Mouse (Mus musculus): ENCODE measurements around the gene Pxt1. TPM values are rescaled to one million over a fixed set of nuclear protein-coding genes. Genes with fewer than 3 reads are reported as not detected.
A peak's percentile ranks its signal among the peaks of the same experiment; 100 is the strongest.

The Pxt1 gene
- total and polyA plus RNA-seq, 3 experiments = 0.14 to 0.52 TPM; not detected in 1

- DNase-seq = peak in 1 of 2 experiments; percentile 31
- H3K9ac ChIP-seq (ENCODE audit: low read depth, low read length) = no peak overlapping the region
- peaks cover 10% of the 10 kb centered on the region for H3K4me1 ChIP-seq (ENCODE audit: control insufficient read depth, insufficient read depth, low read length)
- H3K79me2 ChIP-seq (replicated peaks; ENCODE audit: control insufficient read depth, insufficient read depth, low read length) = no peaks in the 10 kb centered on the region
- no peak overlapping the region for H3K4me3 ChIP-seq
- 53% methylated on average over 9 of the region's 9 CpGs for WGBS
- no peaks in the 10 kb centered on the region for H3K27me3 ChIP-seq (ENCODE audit: control insufficient read depth, insufficient read depth, low read length)
- intact Hi-C loops (cut with DNase I) = loop anchor here (5.0 kb wide), 3 partner anchors 126 to 236 kb away; partner anchors contain the start of genes Brpf3, Mapk14 and Slc26a8
- no peak for TF ChIP-seq POLR2A (IDR thresholded peaks at IDR 0.05; ENCODE audit: insufficient read depth, low read depth, low read length)
- TF ChIP-seq EP300 (IDR thresholded peaks at IDR 0.05; ENCODE audit: insufficient read depth, low read depth, low read length) = 0 out of 2 replicates have a peak, but pooled peaks have one; percentile 47
- H3K27ac ChIP-seq = no peak overlapping the region
- no peaks in the 10 kb centered on the region for H3K36me3 ChIP-seq (ENCODE audit: control insufficient read depth, insufficient read depth, low read length)
These were observed 15.6 kb downstream of the Pxt1 start for GRCm38 (mm10) chr17:28928004-28928403.

GRCm38 (mm10) chr17:28926866-28927635, 16.6 kb downstream of the Pxt1 start:
- H3K9ac ChIP-seq (ENCODE audit: low read depth, low read length) = no peak overlapping the region
- no peak overlapping the region for H3K4me3 ChIP-seq
- H3K79me2 ChIP-seq (replicated peaks; ENCODE audit: control insufficient read depth, insufficient read depth, low read length) = no peaks in the 10 kb centered on the region
- H3K4me1 ChIP-seq (ENCODE audit: control insufficient read depth, insufficient read depth, low read length) = peaks cover 10% of the 10 kb centered on the region
- no peak for TF ChIP-seq POLR2A (IDR thresholded peaks at IDR 0.05; ENCODE audit: insufficient read depth, low read depth, low read length)
- no peak for TF ChIP-seq EP300 (IDR thresholded peaks at IDR 0.05; ENCODE audit: insufficient read depth, low read depth, low read length)
- peak; percentile 98 for TF ChIP-seq CTCF (IDR thresholded peaks at IDR 0.05)
- no peak overlapping the region for H3K27ac ChIP-seq
- H3K27me3 ChIP-seq (ENCODE audit: control insufficient read depth, insufficient read depth, low read length) = no peaks in the 10 kb centered on the region
- DNase-seq = peak; percentile 41 to 70
- intact Hi-C loops (cut with DNase I) = loop anchor here (1.0 to 5.0 kb wide), 6 partner anchors 22 to 235 kb away; partner anchors contain the start of genes Brpf3, Mapk14 and Slc26a8
- no peaks in the 10 kb centered on the region for H3K36me3 ChIP-seq (ENCODE audit: control insufficient read depth, insufficient read depth, low read length)
- 41% methylated on average over 15 of the region's 15 CpGs for WGBS

GRCm38 (mm10) chr17:28926380-28926779, 17.3 kb downstream of the Pxt1 start:
- H3K4me3 ChIP-seq = no peak overlapping the region
- DNase-seq = peak; percentile 74 to 85
- H3K79me2 ChIP-seq (replicated peaks; ENCODE audit: control insufficient read depth, insufficient read depth, low read length) = no peaks in the 10 kb centered on the region
- WGBS = 6% methylated on average over 13 of the region's 13 CpGs
- no peak overlapping the region for H3K27ac ChIP-seq
- H3K27me3 ChIP-seq (ENCODE audit: control insufficient read depth, insufficient read depth, low read length) = no peaks in the 10 kb centered on the region
- intact Hi-C loops (cut with DNase I) = loop anchor here (1.0 to 5.0 kb wide), 6 partner anchors 22 to 234 kb away; partner anchors contain the start of genes Brpf3, Mapk14 and Slc26a8
- H3K36me3 ChIP-seq (ENCODE audit: control insufficient read depth, insufficient read depth, low read length) = no peaks in the 10 kb centered on the region
- peak; percentile 78; the same call in 1 of the 2 replicates for TF ChIP-seq EP300 (IDR thresholded peaks at IDR 0.05; ENCODE audit: insufficient read depth, low read depth, low read length)
- no peak; the same call in 1 of the 2 replicates for TF ChIP-seq CTCF (IDR thresholded peaks at IDR 0.05)
- peaks cover 10% of the 10 kb centered on the region for H3K4me1 ChIP-seq (ENCODE audit: control insufficient read depth, insufficient read depth, low read length)
- no peak overlapping the region for H3K9ac ChIP-seq (ENCODE audit: low read depth, low read length)

GRCm38 (mm10) chr17:28924957-28925595, 18.6 kb downstream of the Pxt1 start:
- Histone ChIP-seq H3K27ac (no peak overlapping the region), H3K9ac (ENCODE audit: low read depth, low read length) (no peak overlapping the region), H3K4me3 (no peak overlapping the region), H3K27me3 (ENCODE audit: control insufficient read depth, insufficient read depth, low read length) (no peaks in the 10 kb centered on the region), H3K79me2 (replicated peaks; ENCODE audit: control insufficient read depth, insufficient read depth, low read length) (no peaks in the 10 kb centered on the region), H3K4me1 (ENCODE audit: control insufficient read depth, insufficient read depth, low read length) (peaks cover 4% of the 10 kb centered on the region), H3K36me3 (ENCODE audit: control insufficient read depth, insufficient read depth, low read length) (no peaks in the 10 kb centered on the region)
- TF ChIP-seq EP300 (IDR thresholded peaks at IDR 0.05; ENCODE audit: insufficient read depth, low read depth, low read length) (no peak), POLR2A (IDR thresholded peaks at IDR 0.05; ENCODE audit: insufficient read depth, low read depth, low read length) (no peak), CTCF (IDR thresholded peaks at IDR 0.05) (no peak)
- DNase-seq = no peak
- intact Hi-C loops (cut with DNase I) = loop anchor here (5.0 kb wide), 3 partner anchors 123 to 233 kb away; partner anchors contain the start of genes Brpf3, Mapk14 and Slc26a8
- WGBS = 87% methylated on average over 8 of the region's 8 CpGs

DNA sequence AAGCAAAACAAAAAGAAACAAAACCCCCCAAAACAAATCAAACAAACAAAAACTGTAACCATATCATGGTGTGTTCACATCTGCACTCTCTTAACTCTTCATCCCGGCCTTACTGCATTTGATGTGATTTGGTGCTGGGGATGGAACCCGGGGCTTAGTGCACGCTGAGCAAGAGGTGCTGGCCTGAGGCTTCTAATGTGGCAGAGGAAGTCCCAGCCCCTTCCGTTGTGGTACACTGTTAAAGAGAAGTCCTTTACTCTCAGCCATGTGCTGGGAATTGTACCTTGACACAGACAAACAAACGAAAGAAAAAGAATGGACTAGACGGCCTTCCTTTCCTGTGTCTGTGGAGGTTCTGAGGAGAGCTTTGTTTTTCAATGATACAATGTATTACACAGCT, 21.5 kb downstream of the Pxt1 start:
- Histone ChIP-seq H3K79me2 (replicated peaks; ENCODE audit: control insufficient read depth, insufficient read depth, low read length) (no peaks in the 10 kb centered on the region), H3K36me3 (ENCODE audit: control insufficient read depth, insufficient read depth, low read length) (no peaks in the 10 kb centered on the region), H3K27ac (no peak overlapping the region), H3K9ac (ENCODE audit: low read depth, low read length) (no peak overlapping the region), H3K27me3 (ENCODE audit: control insufficient read depth, insufficient read depth, low read length) (no peaks in the 10 kb centered on the region), H3K4me3 (no peak overlapping the region), H3K4me1 (ENCODE audit: control insufficient read depth, insufficient read depth, low read length) (peaks cover 1% of the 10 kb centered on the region)
- DNase-seq = no peak
- intact Hi-C loops (cut with DNase I) = no loop called here
- 57% methylated on average over 6 of the region's 6 CpGs for WGBS
- no peak for TF ChIP-seq POLR2A (IDR thresholded peaks at IDR 0.05; ENCODE audit: insufficient read depth, low read depth, low read length)
- TF ChIP-seq CTCF (IDR thresholded peaks at IDR 0.05) = no peak
- no peak for TF ChIP-seq EP300 (IDR thresholded peaks at IDR 0.05; ENCODE audit: insufficient read depth, low read depth, low read length)

Data from heart, adult 2 months (tissue).